Mouse (Mus musculus): ENCODE results near the gene Olfr380. TPM values are rescaled to one million over a fixed set of nuclear protein-coding genes. Genes with fewer than 3 reads are reported as not detected.

The Olfr380 gene
- polyA plus RNA-seq (2015; fragmentation: Nextera tagmentation; extraction: Ambion mirVana): not detected in 2 replicates

DNA sequence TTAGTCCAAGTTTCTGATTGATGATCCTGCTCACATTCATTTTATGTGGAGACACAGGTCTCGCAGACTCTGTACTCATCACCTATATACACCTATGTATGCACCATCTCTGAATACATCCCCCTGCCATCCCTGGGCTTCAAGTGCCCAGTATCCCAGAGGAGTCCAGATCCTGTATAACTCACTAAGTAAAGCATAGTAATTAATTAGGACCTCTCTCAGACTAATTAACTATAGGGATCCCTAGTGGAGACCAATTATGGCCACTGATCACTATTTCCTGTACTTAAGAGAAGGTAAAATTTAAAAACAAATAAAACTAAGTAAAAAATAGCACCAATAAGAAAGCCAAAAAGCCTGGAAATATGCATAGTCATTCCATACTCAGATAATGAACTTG is at the start of gene Olfr380:
Gene Olfr380, minus strand, starts transcription at position 101 of the 400 bp plus-strand sequence.
- 88% methylated on average over 1 of the region's 1 CpGs for WGBS
- no peak for ATAC-seq (replicated peaks; ENCODE audit: insufficient number of reproducible peaks, insufficient read depth, low FRiP score, low read depth)
- no peaks in the 10 kb centered on the region for H3K27me3 ChIP-seq

DNA sequence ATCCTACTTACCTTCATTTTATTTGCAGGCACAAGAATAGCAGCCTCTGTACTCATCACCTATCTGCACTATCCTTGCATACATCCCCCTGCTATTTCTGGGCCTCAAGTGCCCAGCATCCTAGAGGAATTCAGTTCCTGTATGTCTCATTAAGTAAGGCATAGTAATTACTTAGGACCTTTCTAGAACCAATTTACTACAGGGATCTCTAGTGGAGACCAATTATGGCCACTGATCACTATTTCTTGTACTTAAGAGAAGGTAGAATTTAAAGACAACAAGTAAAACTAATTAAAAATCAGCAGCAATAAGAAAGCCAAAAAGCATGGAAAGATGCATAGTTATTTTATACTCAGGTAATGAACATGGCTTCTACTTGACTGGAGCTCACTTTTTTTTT is 34.2 kb upstream of the Olfr380 start, which contains the start of gene Olfr381:
Gene Olfr381, minus strand, starts transcription at position 101 of the 400 bp plus-strand sequence.
- Histone ChIP-seq H3K27ac (no peak within 1 kb of the TSS), H3K9ac (no peak within 1 kb of the TSS), H3K4me1 (replicated peaks) (no peaks in the 10 kb centered on the region), H3K4me2 (no peak within 1 kb of the TSS), H3K27me3 (no peaks in the 10 kb centered on the region), H3K4me3 (no peak within 1 kb of the TSS), H3K9me3 (replicated peaks) (no peaks in the 10 kb centered on the region), H3K36me3 (no peaks in the 10 kb centered on the region)
- no peak for ATAC-seq (replicated peaks; ENCODE audit: insufficient number of reproducible peaks, insufficient read depth, low FRiP score, low read depth)

More for the DNA sequence above, at the start of gene Olfr380:
- no peaks in the 10 kb centered on the region for H3K4me1 ChIP-seq (replicated peaks)
- no peak within 1 kb of the TSS for H3K4me2 ChIP-seq
- no peaks in the 10 kb centered on the region for H3K36me3 ChIP-seq
- 0 out of 2 replicates have a peak, but pooled peaks cover under 1% of the 10 kb centered on the region for H3K9me3 ChIP-seq (replicated peaks)
- H3K4me3 ChIP-seq: no peak within 1 kb of the TSS
- H3K27ac ChIP-seq: no peak within 1 kb of the TSS
- H3K9ac ChIP-seq: no peak within 1 kb of the TSS

DNA sequence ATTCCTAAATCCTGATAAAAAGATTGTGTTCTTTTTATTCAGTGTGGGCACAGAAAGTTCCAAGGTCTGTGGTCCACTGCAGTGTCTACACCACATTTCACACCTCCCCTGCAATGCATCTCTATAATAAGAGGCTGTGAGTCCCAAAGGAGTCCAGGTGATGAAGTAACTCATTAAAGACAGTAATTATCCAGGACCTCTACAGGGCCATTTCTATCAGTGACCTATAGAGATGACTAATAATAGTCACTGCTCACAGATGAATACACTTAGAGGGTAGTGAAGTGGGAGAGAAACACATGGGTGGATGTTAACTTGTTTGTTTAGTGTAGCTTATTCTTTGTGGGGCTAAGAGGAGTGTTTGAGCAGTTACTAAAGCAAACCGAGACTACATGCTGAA is 28.9 kb downstream of the Olfr380 start, which contains the start of gene Olfr378:
Gene Olfr378, minus strand, starts transcription at position 101 of the 400 bp plus-strand sequence.
- no peak within 1 kb of the TSS for H3K27ac ChIP-seq
- no peak within 1 kb of the TSS for H3K4me2 ChIP-seq
- no peaks in the 10 kb centered on the region for H3K4me1 ChIP-seq (replicated peaks)
- H3K9me3 ChIP-seq (replicated peaks): no peaks in the 10 kb centered on the region; the same call in 1 of the 2 replicates
- no peak within 1 kb of the TSS for H3K4me3 ChIP-seq
- no peaks in the 10 kb centered on the region for H3K36me3 ChIP-seq
- H3K27me3 ChIP-seq: no peaks in the 10 kb centered on the region
- no peak within 1 kb of the TSS for H3K9ac ChIP-seq
- 95% methylated on average over 1 of the region's 1 CpGs for WGBS
- ATAC-seq (replicated peaks; ENCODE audit: insufficient number of reproducible peaks, insufficient read depth, low FRiP score, low read depth): no peak

Other genes starting within 250 kb of the Olfr380 start
- gene Trpv1, start 223.2 kb downstream of the Olfr380 start, polyA plus RNA-seq (2015; fragmentation: Nextera tagmentation; extraction: Ambion mirVana): 0.06 and 0.11 TPM in 2 replicates
- 0.11 TPM in 2 replicates for gene Trpv3, start 190.1 kb downstream of the Olfr380 start, polyA plus RNA-seq (2015; fragmentation: Nextera tagmentation; extraction: Ambion mirVana)
- gene Aspa, start 127.9 kb downstream of the Olfr380 start, polyA plus RNA-seq (2015; fragmentation: Nextera tagmentation; extraction: Ambion mirVana): 0.29 and 0.72 TPM in 2 replicates
- gene Gm49340, start 127.8 kb downstream of the Olfr380 start, polyA plus RNA-seq (2015; fragmentation: Nextera tagmentation; extraction: Ambion mirVana): not detected in 2 replicates
- not detected in 2 replicates for gene Spata22, start 127.8 kb downstream of the Olfr380 start, polyA plus RNA-seq (2015; fragmentation: Nextera tagmentation; extraction: Ambion mirVana)
- not detected in 2 replicates for gene Olfr20, start 106.7 kb downstream of the Olfr380 start, polyA plus RNA-seq (2015; fragmentation: Nextera tagmentation; extraction: Ambion mirVana)
- not detected in 2 replicates for gene Olfr376, start 86.3 kb downstream of the Olfr380 start, polyA plus RNA-seq (2015; fragmentation: Nextera tagmentation; extraction: Ambion mirVana)
- gene Olfr1, start 57.9 kb downstream of the Olfr380 start, polyA plus RNA-seq (2015; fragmentation: Nextera tagmentation; extraction: Ambion mirVana): not detected in 2 replicates
- not detected in 2 replicates for gene Olfr378, start 29.0 kb downstream of the Olfr380 start, polyA plus RNA-seq (2015; fragmentation: Nextera tagmentation; extraction: Ambion mirVana)
- gene Olfr381, start 34.1 kb upstream of the Olfr380 start, polyA plus RNA-seq (2015; fragmentation: Nextera tagmentation; extraction: Ambion mirVana): not detected in 2 replicates
- gene Olfr382, start 59.7 kb upstream of the Olfr380 start, polyA plus RNA-seq (2015; fragmentation: Nextera tagmentation; extraction: Ambion mirVana): not detected in 2 replicates
- not detected in 2 replicates for gene Olfr385, start 135.5 kb upstream of the Olfr380 start, polyA plus RNA-seq (2015; fragmentation: Nextera tagmentation; extraction: Ambion mirVana)
- gene Olfr384, start 141.1 kb upstream of the Olfr380 start, polyA plus RNA-seq (2015; fragmentation: Nextera tagmentation; extraction: Ambion mirVana): not detected in 2 replicates
- not detected in 2 replicates for gene Zfp735, start 231.3 kb upstream of the Olfr380 start, polyA plus RNA-seq (2015; fragmentation: Nextera tagmentation; extraction: Ambion mirVana)